ENCODE assay signal across 28 mouse cellular contexts in the genomic region with DNA sequence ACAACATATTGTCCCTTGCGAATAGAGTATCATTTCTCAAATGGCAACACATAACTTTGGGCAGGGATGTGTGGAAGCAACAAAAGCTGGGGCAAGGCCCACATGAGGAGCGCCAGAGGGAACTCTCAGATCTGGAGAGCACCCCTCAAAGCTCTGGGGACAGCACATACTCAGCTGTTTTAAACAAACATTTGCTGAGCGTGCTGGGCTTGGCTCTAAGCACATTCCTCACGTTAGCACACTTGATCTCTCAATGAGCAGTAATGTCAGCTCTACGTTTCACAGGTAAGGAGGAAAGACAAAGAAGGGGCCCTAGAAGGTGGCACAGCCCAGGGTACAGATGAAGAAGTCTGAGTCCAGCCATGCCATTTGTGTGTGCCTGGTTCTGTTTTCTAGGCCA.
DNase-seq lines count a peak whose midpoint lies in the region; ATAC-seq and TF ChIP-seq lines count a peak whose summit lies in the region.
"Had no signal": no experiment of that assay in that cellular context is flagged by ENCODE, and none has a peak within 500 bp of the region (broad histone marks: within the 10 kb centered on the region; RNA-seq: fewer than 3 reads in every experiment).

No protein-coding gene starts in this region.

- no peaks in the 10 kb centered on the region for H3K36me3 ChIP-seq in lung, embryonic 16.5 days (ENCODE audit: control insufficient read depth, insufficient read depth, low read length)
- H3K36me3 ChIP-seq in stomach, postnatal 0 days (ENCODE audit: control insufficient read depth, insufficient read depth, low read length): no peaks in the 10 kb centered on the region
- H3K36me3 ChIP-seq in hindbrain, embryonic 10.5 days: no peaks in the 10 kb centered on the region
- H3K36me3 ChIP-seq: embryonic facial prominence, embryonic 15.5 days; forebrain, embryonic 12.5 days; heart, embryonic 10.5 days; heart, embryonic 15.5 days; limb, embryonic 13.5 days; liver, embryonic 12.5 days; midbrain, embryonic 13.5 days had no signal

- intact Hi-C loops in left cerebral cortex, postnatal 25 days (cut with DNase I): no loop called here

- peak; percentile 46 for DNase-seq in lung, adult 2 months
- DNase-seq in lung, postnatal 36 days: peak; percentile 81
- DNase-seq in stomach, postnatal 0 days (ENCODE audit: low spot score): peak; percentile 31
- no peak for DNase-seq in retina, embryonic 14.5 days (ENCODE audit: low spot score)
- no peak for DNase-seq in left cerebral cortex, postnatal 25 days (ENCODE audit: low spot score in 2 of 2)
- no peak for DNase-seq in hindbrain, embryonic 10.5 days (ENCODE audit: low spot score)
- DNase-seq: adrenal gland, postnatal 25 days; B cell, adult 2 months; cerebellum, adult 18-20 months; cerebellum, postnatal 10 days; forebrain, postnatal 0 days; gastrocnemius, postnatal 10 days; heart, postnatal 4 days; kidney, postnatal 25 days; liver, postnatal 0 days; retina, postnatal 1 day; spleen, adult 18-20 months; thymus, postnatal 25 days had no signal

- TF ChIP-seq POLR2A in lung, adult 2 months (IDR thresholded peaks at IDR 0.05; ENCODE audit: borderline replicate concordance, extremely low read depth, low read depth, low read length): no peak

- ATAC-seq in lung, embryonic 16.5 days (ENCODE audit: low read depth): peak; percentile 83
- no peak for ATAC-seq in stomach, postnatal 0 days (ENCODE audit: low FRiP score, low TSS enrichment)
- ATAC-seq: forebrain, postnatal 0 days; intestine, postnatal 0 days; liver, embryonic 12.5 days; liver, postnatal 0 days; midbrain, embryonic 13.5 days had no signal

- no peak for TF ChIP-seq CTCF in lung, adult 2 months (IDR thresholded peaks at IDR 0.05; ENCODE audit: insufficient read depth, low read length)
- TF ChIP-seq CTCF in stomach, postnatal 0 days (IDR thresholded peaks at IDR 0.05; ENCODE audit: low read depth): no peak

- no peaks in the 10 kb centered on the region for H3K9me3 ChIP-seq in lung, embryonic 16.5 days (ENCODE audit: control insufficient read depth, low read length)
- no peaks in the 10 kb centered on the region for H3K9me3 ChIP-seq in stomach, postnatal 0 days (ENCODE audit: control insufficient read depth, low read length)
- H3K9me3 ChIP-seq in hindbrain, embryonic 10.5 days: no peaks in the 10 kb centered on the region
- H3K9me3 ChIP-seq: embryonic facial prominence, embryonic 15.5 days; forebrain, embryonic 12.5 days; heart, embryonic 10.5 days; heart, embryonic 15.5 days; limb, embryonic 13.5 days; liver, embryonic 12.5 days; midbrain, embryonic 13.5 days had no signal

- no peak overlapping the region for H3K9ac ChIP-seq in lung, embryonic 16.5 days (ENCODE audit: low read length)
- H3K9ac ChIP-seq in stomach, postnatal 0 days (ENCODE audit: low read length): no peak overlapping the region
- H3K9ac ChIP-seq: embryonic facial prominence, embryonic 15.5 days; forebrain, embryonic 12.5 days; forebrain, postnatal 0 days; heart, embryonic 15.5 days; hindbrain, embryonic 14.5 days; limb, embryonic 13.5 days; liver, embryonic 12.5 days; liver, postnatal 0 days; midbrain, embryonic 13.5 days had no signal

- no peaks in the 10 kb centered on the region for H3K27me3 ChIP-seq in lung, embryonic 16.5 days (ENCODE audit: control insufficient read depth, insufficient read depth, low read depth, low read length)
- no peaks in the 10 kb centered on the region for H3K27me3 ChIP-seq in stomach, postnatal 0 days (ENCODE audit: control insufficient read depth, insufficient read depth, low read length)
- H3K27me3 ChIP-seq in hindbrain, embryonic 10.5 days (ENCODE audit: insufficient read depth, poor library complexity, severe bottlenecking): no peaks in the 10 kb centered on the region
- H3K27me3 ChIP-seq: embryonic facial prominence, embryonic 15.5 days; forebrain, embryonic 12.5 days; heart, embryonic 15.5 days; limb, embryonic 13.5 days; midbrain, embryonic 13.5 days had no signal

- no peak overlapping the region for H3K4me3 ChIP-seq in lung, adult 2 months (replicated peaks; ENCODE audit: extremely low read depth, low read depth, low read length)
- H3K4me3 ChIP-seq in lung, embryonic 16.5 days (ENCODE audit: low read length): no peak overlapping the region
- H3K4me3 ChIP-seq in stomach, postnatal 0 days (ENCODE audit: low read depth, low read length): no peak overlapping the region
- no peak overlapping the region for H3K4me3 ChIP-seq in hindbrain, embryonic 10.5 days
- H3K4me3 ChIP-seq: embryonic facial prominence, embryonic 15.5 days; forebrain, embryonic 12.5 days; heart, embryonic 10.5 days; heart, embryonic 15.5 days; limb, embryonic 13.5 days; liver, embryonic 12.5 days; midbrain, embryonic 13.5 days had no signal

- H3K27ac ChIP-seq in lung, embryonic 16.5 days (ENCODE audit: low read length): peak overlapping the region; percentile 87
- peak overlapping the region; percentile 56; the same call in 1 of the 2 replicates for H3K27ac ChIP-seq in stomach, postnatal 0 days (replicated peaks)
- H3K27ac ChIP-seq in hindbrain, embryonic 10.5 days: no peak overlapping the region
- H3K27ac ChIP-seq: embryonic facial prominence, embryonic 15.5 days; forebrain, embryonic 12.5 days; heart, embryonic 10.5 days; heart, embryonic 15.5 days; hindbrain, embryonic 14.5 days; limb, embryonic 13.5 days; liver, embryonic 12.5 days; midbrain, embryonic 13.5 days had no signal

- no peak overlapping the region for H3K4me2 ChIP-seq in lung, embryonic 16.5 days (ENCODE audit: low read depth, low read length)
- no peak overlapping the region for H3K4me2 ChIP-seq in stomach, postnatal 0 days (replicated peaks; ENCODE audit: low read depth)
- H3K4me2 ChIP-seq: embryonic facial prominence, embryonic 15.5 days; forebrain, embryonic 12.5 days; heart, embryonic 15.5 days; hindbrain, embryonic 14.5 days; limb, embryonic 13.5 days; liver, embryonic 12.5 days; midbrain, embryonic 13.5 days had no signal

- no peak for TF ChIP-seq EP300 in stomach, postnatal 0 days (optimal IDR thresholded peaks at IDR 0.05)

- peaks cover 8% of the 10 kb centered on the region for H3K4me1 ChIP-seq in lung, adult 2 months (ENCODE audit: control insufficient read depth, insufficient read depth, low read length)
- peaks cover 34% of the 10 kb centered on the region for H3K4me1 ChIP-seq in lung, embryonic 16.5 days (replicated peaks; ENCODE audit: control insufficient read depth, insufficient read depth, low read length)
- H3K4me1 ChIP-seq in stomach, postnatal 0 days (replicated peaks; ENCODE audit: control insufficient read depth, insufficient read depth): no peaks in the 10 kb centered on the region
- H3K4me1 ChIP-seq in hindbrain, embryonic 10.5 days (replicated peaks): no peaks in the 10 kb centered on the region
- H3K4me1 ChIP-seq: forebrain, embryonic 12.5 days; heart, embryonic 10.5 days; heart, embryonic 15.5 days; limb, embryonic 13.5 days; midbrain, embryonic 13.5 days had no signal

- WGBS in lung, adult 2 months: 46% methylated on average over 5 of the region's 5 CpGs
- WGBS in lung, embryonic 16.5 days: 32% methylated on average over 5 of the region's 5 CpGs
- WGBS in stomach, postnatal 0 days: 38% methylated on average over 5 of the region's 5 CpGs
- WGBS in hindbrain, embryonic 10.5 days: 80% methylated on average over 5 of the region's 5 CpGs

Comparison
In these comparisons a context has a peak if more than half of its experiments do, and no peak if none do; other contexts are left out.
1. DNase-seq: peak in lung, adult 2 months (single experiment), lung, postnatal 36 days (single experiment) and stomach, postnatal 0 days (single experiment); none in retina, embryonic 14.5 days (single experiment), left cerebral cortex, postnatal 25 days (0 of 2) and hindbrain, embryonic 10.5 days (single experiment).